Mouse (Mus musculus) liver, embryonic 14.5 days (tissue): ENCODE measurements around the gene Klra2. TPM values are rescaled to one million over a fixed set of nuclear protein-coding genes. Genes with fewer than 3 reads are reported as not detected.

Source experiments
- ATAC-seq: fragments of 200-750 bp; cut with Nextera tagmentation; 2 replicates; pipeline ENCODE4 v1.8.0; 2017; ENCODE audit warnings: moderate number of reproducible peaks, mild to moderate bottlenecking, moderate library complexity; ENCODE audit not compliant: insufficient read depth
- DNase-seq, 3 experiments: peaks; one replicate each; pipeline ENCODE4 v3.0.0-alpha.2; 2012 to 2013; ENCODE audit warnings: low read depth in 3 of 3, low spot score in 3 of 3
- H3K27ac ChIP-seq: fragments of 300-500 bp; sonication (generic); 2 replicates; pipeline ENCODE4 v1.5.1; 2014; ENCODE audit warnings: moderate library complexity, mild to moderate bottlenecking, control low read depth, inconsistent platforms
- H3K27me3 ChIP-seq: fragments of 300-500 bp; sonication (generic); 2 replicates; pipeline ENCODE4 v1.6.1; 2014; ENCODE audit warnings: mild to moderate bottlenecking, low read length, moderate library complexity; ENCODE audit not compliant: control insufficient read depth, insufficient read depth
- H3K36me3 ChIP-seq: fragments of 300-500 bp; sonication (generic); replicated peaks from 2 replicates; pipeline ENCODE4 v1.6.1; 2014; ENCODE audit warnings: low read depth; ENCODE audit not compliant: control insufficient read depth, insufficient read depth
- H3K4me1 ChIP-seq, 2 experiments: fragments of 200-500 bp in 1 of 2; fragments of 300-500 bp in 1 of 2; sonication (generic) in 1 of 2; replicated peaks; 2 replicates each; pipeline ENCODE4 v1.6.1; 2012 to 2014; ENCODE audit warnings: antibody characterized with exemption in 1 of 2, inconsistent platforms in 1 of 2, low read length in 1 of 2; ENCODE audit not compliant: control insufficient read depth in 2 of 2, insufficient read depth in 2 of 2
- H3K4me2 ChIP-seq: fragments of 300-500 bp; sonication (generic); 2 replicates; pipeline ENCODE4 v1.6.1; 2014; ENCODE audit warnings: low read depth, mild to moderate bottlenecking, control low read depth, moderate library complexity
- H3K4me3 ChIP-seq, 2 experiments: fragments of 200-500 bp in 1 of 2; fragments of 300-500 bp in 1 of 2; sonication (generic) in 1 of 2; 2 replicates each; pipeline ENCODE4 v1.5.1; 2012 to 2014; ENCODE audit warnings: low read depth in 2 of 2, low read length in 2 of 2, mild to moderate bottlenecking in 2 of 2, control low read depth in 1 of 2, inconsistent platforms in 1 of 2, moderate library complexity in 1 of 2; ENCODE audit not compliant: insufficient read depth in 1 of 2
- H3K9ac ChIP-seq: fragments of 300-500 bp; sonication (generic); replicated peaks from 2 replicates; pipeline ENCODE4 v1.6.1; 2014; ENCODE audit warnings: mild to moderate bottlenecking, control low read depth, moderate library complexity
- H3K9me3 ChIP-seq: fragments of 300-500 bp; sonication (generic); 2 replicates; pipeline ENCODE4 v1.6.1; 2016; ENCODE audit warnings: low read length, mixed read lengths; ENCODE audit not compliant: control insufficient read depth
- CTCF ChIP-seq: IDR thresholded peaks from 2 replicates; pipeline ENCODE4 v1.5.1; 2016; ENCODE audit warnings: antibody characterized with exemption, low read depth, control low read depth
- EP300 ChIP-seq: IDR thresholded peaks from 2 replicates; pipeline ENCODE4 v1.6.1; 2016; ENCODE audit warnings: antibody characterized with exemption, low read depth
- WGBS: fragments of 180-500 bp; shearing (Covaris S2); extraction: QIAGEN DNeasy Blood & Tissue Kit; methylation state at CpG from one replicate; pipeline ENCODE4 v1.1.7; 2014; ENCODE audit not compliant: insufficient replicate concordance; 5-methylcytosine and 5-hydroxymethylcytosine counted together
- polyA plus RNA-seq, 2 experiments: library from polyadenylated mRNA; depleted of rRNA in 1 of 2; stranded (reverse) in 1 of 2; unstranded in 1 of 2; fragments of >200 nt; fragmentation: Nextera tagmentation in 1 of 2; extraction: Ambion mirVana in 1 of 2; gene quantifications; 2 replicates each; pipeline versions ENCODE4 v1.2.1 to v1.2.3; 2012 to 2014

Klra2 gene
- polyA plus RNA-seq, 2 experiments = 0.35 to 0.52 TPM

GRCm38 (mm10) chr6:131245081-131245480, 2.1 kb downstream of the Klra2 start:
- ATAC-seq (no peak), DNase-seq (no peak)
- no peak for TF ChIP-seq EP300
- no peak for TF ChIP-seq CTCF
- no peaks in the 10 kb centered on the region for H3K4me1 ChIP-seq
- no peak overlapping the region for H3K4me2 ChIP-seq
- no peak overlapping the region for H3K9ac ChIP-seq
- H3K4me3 ChIP-seq = no peak overlapping the region
- H3K27ac ChIP-seq = no peak overlapping the region
- WGBS = 51% methylated on average over 2 of the region's 2 CpGs
- no peaks in the 10 kb centered on the region for H3K36me3 ChIP-seq
- H3K27me3 ChIP-seq = no peaks in the 10 kb centered on the region
- no peaks in the 10 kb centered on the region for H3K9me3 ChIP-seq

Other genes starting within 250 kb of the Klra2 start
- 9.3 and 14.4 TPM in 2 replicates for gene Magohb, start 45.9 kb upstream of the Klra2 start, polyA plus RNA-seq (2012; rRNA removed)
- gene Magohb, start 45.9 kb upstream of the Klra2 start, polyA plus RNA-seq (2014; fragmentation: Nextera tagmentation; extraction: Ambion mirVana) = 30.1 and 34.9 TPM in 2 replicates
- 0.32 and 0.47 TPM in 2 replicates for gene Styk1, start 106.2 kb upstream of the Klra2 start, polyA plus RNA-seq (2012; rRNA removed)
- gene Styk1, start 106.2 kb upstream of the Klra2 start, polyA plus RNA-seq (2014; fragmentation: Nextera tagmentation; extraction: Ambion mirVana) = 0.65 and 0.72 TPM in 2 replicates
- gene Ybx3, start 141.1 kb upstream of the Klra2 start, polyA plus RNA-seq (2012; rRNA removed) = 98.1 and 214 TPM in 2 replicates
- gene Ybx3, start 141.1 kb upstream of the Klra2 start, polyA plus RNA-seq (2014; fragmentation: Nextera tagmentation; extraction: Ambion mirVana) = 74.6 and 80.7 TPM in 2 replicates
- gene 5430401F13Rik, start 239.0 kb upstream of the Klra2 start, polyA plus RNA-seq (2012; rRNA removed) = not detected in 2 replicates
- not detected in 2 replicates for gene 5430401F13Rik, start 239.0 kb upstream of the Klra2 start, polyA plus RNA-seq (2014; fragmentation: Nextera tagmentation; extraction: Ambion mirVana)
- gene Gm6619, start 239.0 kb upstream of the Klra2 start, polyA plus RNA-seq (2012; rRNA removed) = not detected in 2 replicates
- gene Gm6619, start 239.0 kb upstream of the Klra2 start, polyA plus RNA-seq (2014; fragmentation: Nextera tagmentation; extraction: Ambion mirVana) = not detected in 2 replicates